Mouse (Mus musculus): ENCODE measurements around the gene Usp44.

GRCm38 (mm10) chr10:93899303-93899702 lies 67.9 kb downstream of the Usp44 start:
- no peak for TF ChIP-seq CTCF (IDR thresholded peaks at IDR 0.05; ENCODE audit: control insufficient read depth, insufficient read depth, low read length)
- no peak for TF ChIP-seq POLR2A (IDR thresholded peaks at IDR 0.05; ENCODE audit: borderline replicate concordance, control insufficient read depth, low read depth, low read length)

Data from bone marrow, adult 2 months (tissue).